Mouse (Mus musculus): ENCODE measurements around the gene Wdr44.
A peak's percentile ranks its signal among the peaks of the same experiment; 100 is the strongest.
"Not testable (repeated sequence)": the region's sequence is repeated elsewhere in the genome, so short reads cannot be mapped to it uniquely, and the experiment has no call there.

Gene Wdr44

DNA sequence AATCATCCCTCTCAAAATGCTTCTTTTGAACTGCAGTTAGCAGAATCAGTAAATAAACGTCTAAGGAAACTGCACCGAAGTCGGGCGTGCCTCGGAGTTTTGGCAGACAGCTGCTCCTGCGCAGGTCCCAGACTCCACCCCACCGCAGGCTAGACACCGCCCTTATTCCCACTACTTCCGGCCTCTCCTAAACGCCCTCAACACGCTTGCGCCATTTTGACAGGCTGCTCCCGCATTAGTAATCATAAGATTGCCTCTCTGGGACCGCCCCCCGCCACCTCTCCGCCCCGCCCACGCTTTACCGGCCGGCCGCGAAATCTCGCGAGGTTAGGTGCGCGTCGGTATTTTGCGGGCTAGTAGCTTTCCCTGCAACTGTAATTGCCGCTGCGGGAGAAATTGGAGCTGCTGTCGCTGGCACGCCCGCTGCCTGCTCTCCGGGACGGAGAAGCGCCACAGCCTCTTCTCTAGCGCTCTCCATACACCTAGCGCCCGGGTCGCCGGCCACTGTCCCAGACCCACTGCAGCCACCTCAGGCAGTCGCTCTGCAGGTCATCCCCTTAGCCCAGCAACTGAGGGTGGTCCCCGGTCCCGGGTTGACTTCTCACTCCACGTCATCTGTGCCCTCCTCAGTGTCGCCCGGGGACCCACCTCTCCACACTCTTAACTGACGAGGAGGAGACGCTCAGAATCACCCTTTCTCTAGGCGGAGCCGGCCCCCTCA, at the start of gene Wdr44:
Gene Wdr44, plus strand, starts transcription at position 330 of the 721 bp plus-strand sequence.
- peak; percentile 94 for DNase-seq (ENCODE audit: low read depth, low spot score)

DNA sequence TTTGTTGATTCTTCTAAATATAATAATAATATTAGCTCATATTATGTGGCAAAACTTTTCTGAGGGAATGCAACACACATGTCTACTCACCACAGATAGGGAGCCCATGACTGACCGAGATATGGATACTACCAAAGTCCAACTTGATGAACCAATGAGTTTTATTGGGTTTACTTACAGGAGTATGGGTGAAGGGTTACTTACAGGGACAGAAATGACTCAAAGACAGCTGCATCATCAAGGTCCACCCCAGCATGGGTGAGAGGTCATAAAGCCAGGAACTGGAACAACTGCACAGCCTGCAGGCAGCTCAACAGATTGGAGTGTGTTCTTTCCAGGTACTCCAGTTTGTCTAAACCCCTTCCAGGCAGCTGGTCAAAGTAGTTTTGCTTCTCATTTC, 44.5 kb upstream of the Wdr44 start:
- no peak for DNase-seq (ENCODE audit: low read depth, low spot score)

DNA sequence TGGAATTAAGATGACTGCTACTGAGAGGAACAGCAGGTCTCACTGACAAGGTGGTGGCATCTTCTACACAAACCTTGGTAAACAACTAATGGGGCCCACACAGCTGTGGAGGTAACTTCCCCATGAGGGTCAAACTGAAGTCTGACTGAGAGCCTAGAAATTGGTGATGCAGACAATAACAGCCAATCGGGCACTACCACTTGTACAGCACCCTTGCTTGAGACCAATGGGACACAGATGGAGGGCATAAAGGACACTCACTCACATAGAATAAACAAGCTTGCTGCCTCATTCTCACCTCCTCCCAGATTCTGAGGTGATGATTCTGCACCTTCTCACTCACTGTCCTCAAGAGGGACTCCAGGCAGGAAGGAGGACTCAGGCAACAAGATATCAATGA, 30.6 kb upstream of the Wdr44 start:
- DNase-seq (ENCODE audit: low read depth, low spot score) = no peak

DNA sequence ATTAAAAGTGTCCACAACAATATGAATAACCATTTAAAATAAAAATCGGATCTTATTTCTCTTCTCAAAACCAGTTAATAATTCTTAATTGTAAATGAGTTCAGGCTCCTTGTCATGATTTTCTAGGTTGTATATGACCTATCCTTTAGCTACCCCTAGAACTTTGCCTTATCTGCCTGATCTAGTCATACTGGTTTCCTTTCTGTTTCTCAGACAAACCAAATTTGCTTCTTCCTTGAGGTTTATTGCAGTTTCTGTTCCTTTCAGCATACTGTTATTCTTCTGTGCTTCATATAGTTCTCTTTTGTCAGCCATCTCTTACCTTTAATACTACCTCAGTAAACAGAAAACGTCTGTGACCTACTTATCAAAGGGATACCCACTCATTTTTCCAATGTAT, 19.7 kb upstream of the Wdr44 start:
- DNase-seq (ENCODE audit: low read depth, low spot score) = no peak

DNA sequence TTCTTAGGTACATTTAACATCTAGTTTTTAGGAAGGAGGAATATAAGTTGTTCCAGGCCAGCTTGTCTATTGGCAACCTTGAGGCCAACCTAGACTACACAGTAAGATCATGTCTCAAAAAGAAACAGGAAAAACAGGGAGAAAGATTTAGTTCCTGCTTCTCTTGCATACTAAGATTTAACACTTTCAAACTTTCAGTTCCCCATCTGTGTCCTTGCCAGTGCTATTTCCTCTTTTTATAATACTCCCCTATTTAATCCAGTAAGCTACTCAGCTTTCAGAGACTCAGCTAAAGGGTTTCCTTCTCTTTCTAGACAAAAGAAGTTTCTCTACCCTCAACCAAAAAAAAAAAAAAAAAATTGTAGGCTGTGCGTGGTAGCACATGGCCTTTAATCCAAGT, 17.4 kb upstream of the Wdr44 start:
- DNase-seq (ENCODE audit: low read depth, low spot score) = no peak

DNA sequence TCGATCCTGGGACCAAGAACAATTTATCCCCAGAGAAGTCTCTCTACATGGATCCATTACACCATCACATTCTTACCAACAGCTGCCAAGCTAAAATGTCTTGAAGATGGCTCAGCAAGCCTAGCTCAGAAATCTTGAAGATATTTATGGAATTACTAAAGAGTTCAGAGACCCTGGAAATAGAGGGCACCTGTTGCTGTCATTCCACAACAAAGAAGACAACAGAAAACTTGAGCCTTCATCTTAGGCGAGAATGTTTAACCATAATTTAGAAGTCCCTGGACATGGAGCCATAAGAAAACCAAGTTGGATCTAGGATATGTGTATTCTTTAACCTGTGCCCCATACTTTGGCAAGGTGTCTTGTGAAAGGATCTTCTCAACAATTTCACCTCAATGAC, 16.3 kb upstream of the Wdr44 start:
- no peak for DNase-seq (ENCODE audit: low read depth, low spot score)

DNA sequence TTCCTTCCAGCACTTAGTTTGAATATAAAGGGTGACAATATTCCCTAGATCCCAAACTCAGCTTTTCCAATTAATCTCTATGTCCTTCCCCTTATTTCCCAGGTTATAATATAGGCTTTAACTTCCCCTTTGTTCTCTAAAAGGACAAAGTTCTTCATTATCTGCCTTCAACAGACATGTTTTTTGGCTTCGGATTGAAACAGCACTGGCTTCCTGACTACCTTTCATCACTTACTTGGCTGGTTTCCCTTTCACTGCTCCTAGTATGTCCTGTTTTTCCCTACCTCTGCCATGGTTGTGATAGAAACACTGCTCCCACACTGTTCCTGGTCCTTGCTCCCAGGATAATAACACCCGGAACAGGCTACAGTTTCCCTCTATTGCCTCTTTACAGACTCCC, 15.3 kb upstream of the Wdr44 start:
- DNase-seq (ENCODE audit: low read depth, low spot score) = no peak

DNA sequence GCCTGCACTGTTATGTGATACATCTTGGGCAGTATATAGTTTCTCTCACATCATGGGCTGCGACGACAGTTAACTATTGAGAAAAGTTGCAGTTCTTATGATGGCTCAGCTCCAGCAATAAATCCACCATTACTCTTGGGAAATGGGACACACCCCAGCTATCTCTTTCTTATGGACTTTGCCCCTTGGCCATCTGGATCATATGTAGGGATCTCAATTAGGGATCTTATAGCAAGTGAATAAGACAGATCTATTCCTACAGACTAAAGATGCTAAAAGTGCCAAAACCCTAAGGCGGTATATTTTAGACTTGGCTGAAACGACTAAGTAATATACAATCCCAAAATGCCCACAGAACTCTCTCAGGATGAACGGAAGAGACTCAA, 522 bp upstream of the Wdr44 start:
- DNase-seq (ENCODE audit: low read depth, low spot score) = no peak

DNA sequence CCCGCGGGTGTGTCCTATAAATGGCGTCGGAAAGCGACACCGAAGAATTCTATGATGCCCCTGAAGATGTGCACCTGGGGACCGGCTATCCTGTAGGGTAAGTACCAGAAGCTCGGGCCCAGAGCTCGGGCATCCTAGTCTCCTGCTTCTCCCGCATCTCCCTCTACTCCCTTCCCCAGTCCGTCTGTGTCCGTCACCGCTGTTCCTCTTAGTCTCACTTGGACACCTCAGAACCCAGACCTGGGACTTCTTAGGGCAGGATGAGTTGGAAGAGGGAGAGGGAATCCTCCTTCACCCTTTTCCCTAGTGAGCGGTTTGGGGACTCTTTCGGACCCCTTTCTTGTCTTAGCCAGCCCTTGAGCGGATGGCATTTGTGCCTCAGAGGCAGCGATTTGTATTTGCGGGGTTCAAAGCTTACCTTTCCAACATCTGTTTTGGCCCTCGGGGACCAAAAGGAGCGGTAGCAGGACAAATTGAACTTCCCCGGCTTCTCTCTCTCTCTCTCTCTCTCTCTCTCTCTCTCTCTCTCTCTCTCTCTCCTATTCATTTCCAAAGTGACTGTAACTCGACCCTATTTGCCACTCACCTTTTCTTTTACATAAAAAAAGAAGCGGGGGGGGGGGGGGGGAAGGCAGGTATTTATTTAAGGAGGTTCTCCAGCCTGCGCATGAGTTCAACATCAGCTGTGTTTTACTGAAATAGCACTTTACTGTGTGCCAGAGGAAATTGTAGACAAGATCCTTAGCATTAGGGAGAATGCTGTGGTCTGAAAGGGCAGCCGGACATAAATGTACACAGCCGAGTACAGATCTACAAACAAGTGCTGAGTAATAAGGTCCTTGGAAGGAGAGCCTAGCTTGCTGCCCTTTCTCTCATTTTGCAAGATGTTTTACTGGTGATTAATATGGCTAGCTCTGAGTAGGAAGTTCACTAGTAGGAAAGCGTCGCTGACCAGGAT, 871 bp downstream of the Wdr44 start:
- DNase-seq (ENCODE audit: low read depth, low spot score) = peak; percentile 4

DNA sequence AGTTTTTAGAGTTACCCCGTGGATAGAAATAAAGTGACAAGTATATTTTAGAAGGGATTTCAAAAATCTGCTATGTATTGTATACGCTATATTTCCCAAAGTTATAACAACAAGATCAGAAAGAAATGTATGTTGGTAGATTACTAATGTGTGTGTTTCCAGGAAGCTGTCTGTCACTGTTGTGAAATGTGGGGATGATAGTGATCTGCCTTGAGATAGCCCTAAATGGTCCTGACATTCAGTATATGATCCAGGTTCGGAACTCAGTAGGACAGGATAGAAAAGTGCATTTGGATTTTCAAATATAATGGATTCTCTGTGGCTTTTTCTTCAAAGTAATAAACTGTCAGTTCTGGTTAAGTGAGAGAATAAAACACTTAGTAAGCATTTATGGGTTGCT, 1.7 kb downstream of the Wdr44 start:
- DNase-seq (ENCODE audit: low read depth, low spot score) = no peak

DNA sequence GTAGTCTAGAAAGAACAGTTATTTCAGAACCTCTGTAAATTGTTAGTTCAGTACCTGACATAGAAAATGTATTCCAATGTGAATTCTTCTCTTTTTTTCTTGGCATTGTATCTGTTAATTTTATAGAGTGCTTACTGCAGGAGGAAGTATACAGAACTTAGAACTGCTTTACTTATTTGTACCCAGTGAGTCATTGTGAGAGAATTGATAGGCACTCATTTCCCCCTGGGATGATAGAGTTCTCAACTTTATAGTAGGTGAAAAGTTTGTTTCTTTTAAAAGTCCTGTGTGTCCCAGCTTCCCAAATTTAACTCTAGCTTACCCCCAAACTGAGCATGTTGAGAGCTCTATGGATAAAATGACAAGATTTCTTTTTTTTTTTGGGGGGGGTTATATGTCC, 2.3 kb downstream of the Wdr44 start:
- no peak for DNase-seq (ENCODE audit: low read depth, low spot score)

DNA sequence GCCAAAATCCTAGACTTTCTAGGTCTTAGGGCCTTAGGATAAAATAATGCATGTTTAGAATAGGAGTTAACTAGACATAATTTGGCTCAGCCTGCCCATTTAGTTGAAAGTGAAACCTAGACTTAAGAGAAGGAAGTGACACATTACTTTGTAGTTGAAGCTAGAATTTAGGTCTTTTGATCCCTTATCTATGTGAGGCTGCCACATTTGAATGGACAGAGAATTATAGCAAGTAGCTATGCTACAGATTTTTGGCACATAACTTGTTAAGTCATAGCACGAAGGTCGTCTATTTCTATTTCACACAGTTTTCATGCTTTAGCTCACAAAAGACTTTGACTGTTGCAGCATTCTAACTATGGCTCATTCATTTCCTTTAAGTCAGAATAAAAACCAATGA, 4.5 kb downstream of the Wdr44 start:
- no peak for DNase-seq (ENCODE audit: low read depth, low spot score)

DNA sequence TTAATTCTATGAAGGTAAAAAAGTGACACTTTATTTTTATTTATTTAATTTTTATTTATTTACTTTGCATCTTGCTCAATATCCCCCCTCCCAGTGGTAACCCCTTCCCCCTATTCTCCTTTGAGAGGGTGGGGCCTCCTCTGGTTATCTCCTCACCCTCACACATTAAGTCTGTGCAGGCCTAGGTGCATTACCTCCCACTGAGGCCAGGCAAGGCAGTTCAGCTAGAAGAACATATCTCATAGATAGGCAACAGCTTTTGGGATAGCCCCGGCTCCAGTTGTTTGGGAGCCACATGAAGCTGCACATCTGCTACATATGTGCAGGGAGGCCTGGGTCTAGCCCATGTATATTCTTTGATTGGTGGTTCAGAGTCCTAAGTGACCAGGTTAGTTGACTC, 6.2 kb downstream of the Wdr44 start:
- DNase-seq (ENCODE audit: low read depth, low spot score) = no peak

DNA sequence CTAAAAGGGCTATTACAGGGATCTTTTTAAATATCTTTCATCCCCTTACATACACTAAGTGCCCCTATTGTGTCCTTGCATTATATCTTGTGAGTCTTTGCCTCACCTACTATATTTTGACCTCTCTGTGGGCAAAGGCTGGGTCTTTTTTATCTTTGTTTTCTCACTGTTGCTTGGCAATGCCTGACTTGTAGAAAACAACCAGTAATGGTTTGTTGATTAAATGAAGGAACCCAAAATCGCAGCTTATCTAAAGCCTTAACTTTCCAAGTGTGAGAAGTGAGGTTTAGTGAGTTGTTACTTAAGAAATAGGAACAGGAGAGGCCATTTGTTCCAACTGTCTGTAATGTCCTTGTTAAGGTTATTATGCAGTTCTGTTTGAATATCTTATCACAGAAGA, 24.4 kb downstream of the Wdr44 start:
- DNase-seq (ENCODE audit: low read depth, low spot score) = no peak

DNA sequence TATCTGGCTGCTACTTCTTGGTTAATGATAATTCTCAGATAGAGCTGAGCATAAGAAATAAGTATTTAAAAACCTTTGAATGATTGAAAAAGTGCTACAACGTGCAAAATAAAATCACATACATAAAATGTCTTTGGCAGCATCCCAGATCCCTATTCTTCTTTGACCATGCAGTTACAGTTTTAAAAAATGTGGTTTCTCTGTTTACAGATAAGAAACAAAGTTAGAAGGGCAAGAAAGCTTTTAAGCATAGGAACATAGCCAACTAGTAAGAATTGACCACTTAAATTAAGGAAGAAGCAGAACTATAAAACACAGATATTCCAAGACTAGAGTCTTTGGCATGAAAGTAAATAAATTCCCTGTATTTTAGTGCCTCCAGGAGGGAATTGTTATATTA, 34.6 kb downstream of the Wdr44 start:
- DNase-seq (ENCODE audit: low read depth, low spot score) = no peak

DNA sequence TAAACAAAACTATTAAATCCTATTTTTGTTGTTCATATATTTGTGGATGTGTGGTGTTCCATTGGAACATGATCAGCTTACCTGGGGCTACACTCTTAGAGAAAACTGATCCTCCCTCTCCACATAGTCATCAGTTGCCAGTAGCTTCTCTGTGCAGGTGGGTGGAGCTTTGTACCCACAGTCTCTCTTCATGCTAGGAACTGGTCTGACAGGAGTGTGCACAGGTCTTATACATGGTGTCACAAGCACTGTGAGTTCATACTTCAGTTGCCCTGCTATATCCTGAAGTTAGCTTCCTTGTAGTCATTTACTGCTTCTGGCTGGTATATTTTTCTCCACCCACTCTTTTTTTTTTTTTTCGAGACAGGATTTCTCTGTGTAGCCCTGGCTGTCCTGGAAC, 61.8 kb downstream of the Wdr44 start:
- DNase-seq (ENCODE audit: low read depth, low spot score) = no peak

DNA sequence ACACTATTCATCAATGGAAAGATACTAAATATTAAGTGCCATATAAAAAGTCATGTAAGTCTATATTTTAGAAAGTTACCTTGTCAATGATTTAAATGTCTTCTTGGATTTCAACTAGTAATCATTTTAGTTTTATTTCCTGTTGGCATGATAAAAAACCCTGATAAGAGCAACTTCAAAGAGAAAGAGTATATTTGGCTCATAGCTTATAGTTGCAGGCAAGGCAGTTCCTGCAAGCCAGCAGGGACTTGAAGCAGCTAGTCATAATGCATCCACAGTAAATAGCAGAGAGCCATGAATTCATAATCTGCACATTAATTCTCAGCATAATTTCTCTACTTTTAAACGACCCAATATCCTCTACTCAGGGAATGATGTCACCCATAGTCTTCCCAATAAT, 75.0 kb downstream of the Wdr44 start:
- DNase-seq (ENCODE audit: low read depth, low spot score) = no peak

DNA sequence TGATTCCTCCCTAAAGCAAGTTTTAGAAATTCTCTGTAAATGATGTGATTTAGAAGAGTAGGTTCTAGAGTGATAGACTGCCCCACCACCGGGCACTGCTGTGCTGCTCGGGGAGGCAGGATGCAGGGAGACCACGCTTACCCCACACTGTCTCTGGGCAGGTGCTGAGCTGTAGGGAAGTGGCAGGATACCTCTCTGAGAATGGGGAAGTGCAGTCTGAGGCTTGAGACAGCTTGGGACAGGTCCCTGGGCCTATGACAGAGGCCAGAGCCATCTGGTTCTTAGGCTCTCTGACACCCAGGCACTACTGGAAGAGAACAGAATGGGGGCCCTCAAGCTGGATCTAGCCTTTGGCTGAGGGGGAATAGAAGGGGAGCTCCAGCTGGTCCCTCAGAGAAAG, 114.3 kb downstream of the Wdr44 start:
- no peak for DNase-seq (ENCODE audit: low read depth, low spot score)

DNA sequence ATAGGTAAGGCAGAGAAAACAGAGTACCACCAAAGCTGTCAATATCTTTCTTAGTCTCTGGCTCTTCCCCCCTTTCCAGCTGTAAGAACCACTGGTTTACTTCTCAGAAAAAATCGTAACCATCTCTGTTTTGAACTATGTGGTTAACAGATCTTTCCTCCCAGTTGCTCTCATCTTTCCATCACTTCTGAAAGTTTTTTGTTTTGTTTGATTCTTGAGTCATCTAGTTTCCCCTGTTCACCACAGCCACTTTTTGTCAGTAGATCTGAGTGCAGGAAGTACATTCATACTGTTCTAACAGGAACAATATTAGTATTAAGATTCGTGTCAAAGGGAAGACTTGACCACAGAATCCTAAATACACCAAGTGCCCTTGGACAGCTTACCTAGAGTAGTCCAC, 117.5 kb downstream of the Wdr44 start:
- no peak for DNase-seq (ENCODE audit: low read depth, low spot score)

DNA sequence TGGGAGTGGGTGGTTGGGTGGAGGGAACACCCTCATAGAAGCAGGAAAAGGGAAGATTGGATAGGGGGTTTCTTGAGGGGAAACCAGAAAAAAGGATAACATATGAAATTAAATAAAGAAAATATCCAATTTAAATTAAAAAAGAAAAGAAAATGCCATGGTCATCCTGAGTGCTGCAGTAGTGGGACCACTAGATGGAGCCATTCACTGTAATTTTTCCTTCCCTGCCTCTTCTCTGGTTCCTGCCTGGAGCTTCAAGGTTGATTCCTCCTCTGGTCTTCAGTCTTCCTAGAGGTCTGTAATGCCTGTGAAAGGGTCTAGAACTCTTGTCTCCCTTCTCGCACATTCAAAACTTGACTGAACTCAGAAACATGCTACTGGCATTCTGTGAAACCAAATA, 120.4 kb downstream of the Wdr44 start:
- DNase-seq (ENCODE audit: low read depth, low spot score) = not testable (repeated sequence)

DNA sequence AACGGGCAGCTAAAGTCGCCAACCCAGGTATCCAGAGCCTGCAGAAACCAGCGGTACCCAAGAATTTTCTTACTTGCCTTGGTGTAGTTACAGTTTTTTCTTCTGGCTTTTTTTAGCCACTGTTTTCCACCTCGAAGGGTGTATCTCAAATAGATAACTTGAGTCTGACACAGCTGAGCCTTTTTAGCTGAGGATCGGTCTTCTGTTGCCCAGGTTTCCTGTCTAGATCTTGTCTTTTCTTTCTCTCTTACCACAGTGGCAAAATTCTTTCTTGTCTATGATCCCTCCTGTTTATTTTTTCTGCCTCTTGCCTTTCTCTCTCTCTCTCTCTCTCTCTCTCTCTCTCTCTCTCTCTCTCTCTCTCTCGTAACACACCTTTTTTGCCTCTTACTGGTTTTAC, 130.0 kb downstream of the Wdr44 start:
- not testable (repeated sequence) for DNase-seq (ENCODE audit: low read depth, low spot score)

DNA sequence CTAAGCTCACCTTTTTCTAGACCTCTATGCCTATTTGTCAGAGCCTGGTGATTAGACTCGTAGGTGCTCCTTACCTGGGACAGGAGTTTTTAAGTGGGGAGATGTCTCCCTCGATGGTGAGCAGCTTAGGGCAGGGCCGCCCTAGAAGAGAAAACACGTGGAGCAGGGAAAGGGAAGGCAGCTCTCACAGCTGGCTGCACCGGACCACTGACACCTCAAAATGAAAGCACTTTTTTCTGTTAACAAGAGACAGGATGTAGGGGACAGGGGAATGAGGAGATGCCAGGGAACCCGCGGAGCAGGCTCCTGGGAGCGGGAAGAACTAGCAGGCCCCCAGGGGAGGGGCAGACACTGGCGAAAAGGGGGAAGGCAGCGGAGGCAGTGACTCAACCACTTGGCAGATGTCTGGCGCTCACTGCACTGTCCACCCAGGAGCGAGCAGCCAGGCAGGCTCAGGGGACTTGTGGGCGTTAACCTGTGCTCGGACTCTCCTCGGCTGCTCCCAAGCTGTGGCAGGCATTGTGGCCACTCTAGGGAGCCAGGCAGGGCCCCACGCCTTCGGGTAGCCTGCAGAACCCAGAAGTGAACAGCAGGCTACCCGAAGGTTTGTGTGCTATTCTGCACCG, 130.7 kb downstream of the Wdr44 start:
- DNase-seq (ENCODE audit: low read depth, low spot score) = no peak

DNA sequence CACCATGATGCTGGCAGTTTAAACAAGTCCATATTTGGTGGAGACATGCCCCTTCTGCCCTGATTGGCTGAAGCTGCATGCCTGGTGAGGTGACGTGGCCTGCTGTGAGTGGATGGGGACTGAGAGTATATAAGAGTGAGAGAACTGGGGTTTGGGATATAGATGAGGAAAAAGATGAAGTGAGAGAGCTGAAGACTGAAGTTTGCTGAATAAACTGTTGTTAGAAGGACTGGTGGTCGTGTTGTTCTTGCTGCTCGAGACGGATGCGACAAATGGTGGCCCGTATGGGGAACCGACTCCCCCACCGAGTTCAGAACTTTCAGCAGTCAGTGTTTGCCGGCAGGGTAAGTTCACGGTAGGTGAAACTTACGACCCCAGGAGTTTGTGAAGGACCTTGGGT, 140.9 kb downstream of the Wdr44 start:
- DNase-seq (ENCODE audit: low read depth, low spot score) = not testable (repeated sequence)

All from skeletal muscle tissue, adult 2 months (tissue).